Mouse (Mus musculus) ES-Bruce4 (cell line): ENCODE measurements around the gene Olfr149.
"Not testable (repeated sequence)": the region's sequence is repeated elsewhere in the genome, so short reads cannot be mapped to it uniquely, and the experiment has no call there.

ENCODE experiments used
- CTCF ChIP-seq: IDR thresholded peaks from one replicate; pipeline ENCODE4 v1.8.1; 2011; ENCODE audit warnings: low read depth, low read length
- EP300 ChIP-seq: IDR thresholded peaks from 2 replicates; pipeline ENCODE4 v1.6.1; 2011; ENCODE audit warnings: low read depth, low read length; ENCODE audit not compliant: insufficient read depth
- POLR2A ChIP-seq: IDR thresholded peaks from one replicate; pipeline ENCODE4 v1.8.1; 2011; ENCODE audit warnings: low read length; ENCODE audit not compliant: insufficient read depth

DNA sequence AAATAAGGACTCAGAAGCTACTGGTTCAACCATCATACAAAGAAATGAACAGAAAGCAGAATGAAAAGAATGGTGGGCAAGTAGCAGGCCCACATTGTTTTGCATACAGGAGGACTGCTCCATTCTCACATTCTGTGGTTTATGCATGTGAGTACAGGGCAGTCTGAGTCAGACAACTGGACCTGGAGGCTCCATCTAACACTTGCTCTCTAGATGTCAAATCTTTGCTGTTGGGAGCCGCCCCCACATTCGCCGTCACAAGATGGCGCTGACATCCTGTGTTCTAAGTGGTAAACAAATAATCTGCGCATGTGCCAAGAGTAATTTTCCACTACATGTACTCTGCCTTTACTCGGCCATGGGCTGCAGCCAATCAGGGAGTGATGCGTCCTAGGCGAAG lies 5.8 kb downstream of the Olfr149 start:
- TF ChIP-seq CTCF, POLR2A, EP300: not testable (repeated sequence)
